ENCODE assay signal across 25 mouse cellular contexts in genomic region chr10:17106831-17107230, GRCm38 (mm10).
"Had no signal": no experiment of that assay in that cellular context is flagged by ENCODE, and none has a peak within 500 bp of the region (broad histone marks: within the 10 kb centered on the region; RNA-seq: fewer than 3 reads in every experiment).

No protein-coding gene starts in this region.

- H3K4me1 ChIP-seq: hindbrain, embryonic 15.5 days; limb, embryonic 15.5 days had no signal

- H3K4me3 ChIP-seq: gastrocnemius, adult 2 months; heart, embryonic 10.5 days; heart, embryonic 13.5 days; heart, embryonic 15.5 days; hindbrain, embryonic 13.5 days; hindbrain, embryonic 15.5 days; kidney, embryonic 15.5 days; limb, embryonic 13.5 days; limb, embryonic 15.5 days had no signal

- H3K9me3 ChIP-seq: heart, embryonic 10.5 days; heart, embryonic 13.5 days; heart, embryonic 15.5 days; hindbrain, embryonic 13.5 days; hindbrain, embryonic 15.5 days; kidney, embryonic 15.5 days; limb, embryonic 13.5 days; limb, embryonic 15.5 days had no signal

- H3K9ac ChIP-seq: heart, embryonic 13.5 days; heart, embryonic 15.5 days; hindbrain, embryonic 13.5 days; hindbrain, embryonic 15.5 days; kidney, embryonic 15.5 days; limb, embryonic 13.5 days; limb, embryonic 15.5 days had no signal

- H3K36me3 ChIP-seq: heart, embryonic 10.5 days; heart, embryonic 13.5 days; heart, embryonic 15.5 days; hindbrain, embryonic 13.5 days; hindbrain, embryonic 15.5 days; kidney, embryonic 15.5 days; limb, embryonic 13.5 days; limb, embryonic 15.5 days had no signal

- H3K4me2 ChIP-seq: heart, embryonic 13.5 days; heart, embryonic 15.5 days; hindbrain, embryonic 13.5 days; hindbrain, embryonic 15.5 days; kidney, embryonic 15.5 days; limb, embryonic 13.5 days; limb, embryonic 15.5 days had no signal

- H3K27me3 ChIP-seq: heart, embryonic 13.5 days; heart, embryonic 15.5 days; hindbrain, embryonic 13.5 days; hindbrain, embryonic 15.5 days; kidney, embryonic 15.5 days; limb, embryonic 13.5 days; limb, embryonic 15.5 days had no signal

- ATAC-seq: hindbrain, postnatal 0 days; intestine, embryonic 16.5 days had no signal

- H3K27ac ChIP-seq: gastrocnemius, adult 2 months; heart, embryonic 10.5 days; heart, embryonic 13.5 days; heart, embryonic 15.5 days; hindbrain, embryonic 13.5 days; hindbrain, embryonic 15.5 days; hindbrain, postnatal 0 days; kidney, embryonic 15.5 days; kidney, postnatal 0 days; limb, embryonic 13.5 days; limb, embryonic 15.5 days had no signal

- DNase-seq: gastrocnemius, adult 2 months; gastrocnemius, postnatal 10 days; gastrocnemius, postnatal 25 days; heart, adult 18-20 months; heart, postnatal 14 days; heart, postnatal 36 days; kidney, adult 11 months; kidney, adult 2 months; kidney, adult 9 months; kidney, postnatal 14 days; kidney, postnatal 36 days; layer of hippocampus, adult 9-11 months; layer of hippocampus, postnatal 36 days; left cerebral cortex, postnatal 4 days had no signal
